Mouse (Mus musculus): ENCODE results near the gene Eri3. TPM values are rescaled to one million over a fixed set of nuclear protein-coding genes. Genes with fewer than 3 reads are reported as not detected.

Eri3 gene
- total RNA-seq (2021): 100 to 1,000 TPM in 1 of 2 experiments, 10 to 100 TPM in 1; 92.1 to 105 TPM
- long read RNA-seq, experiment 1, transcript Eri3-201 (9 exons, 1,719 nt): major isoform, 163 of 304 reads
- long read RNA-seq, experiment 1, partial matches to known transcripts: 40 of 304 reads
- long read RNA-seq, experiment 1, other reads (novel, unspliced or antisense): 101 of 304 reads
- long read RNA-seq, experiment 2, transcript Eri3-201 (9 exons, 1,719 nt): major isoform, 128 of 231 reads
- long read RNA-seq, experiment 2, partial matches to known transcripts: 25 of 231 reads
- long read RNA-seq, experiment 2, other reads (novel, unspliced or antisense): 77 of 231 reads

- DNase-seq (ENCODE audit: low spot score): peak; percentile 98
Observed at GRCm38 (mm10) chr4:117550140-117550851, at the start of gene Eri3. Gene Eri3 (plus strand): TSS chr4:117550365.

DNA sequence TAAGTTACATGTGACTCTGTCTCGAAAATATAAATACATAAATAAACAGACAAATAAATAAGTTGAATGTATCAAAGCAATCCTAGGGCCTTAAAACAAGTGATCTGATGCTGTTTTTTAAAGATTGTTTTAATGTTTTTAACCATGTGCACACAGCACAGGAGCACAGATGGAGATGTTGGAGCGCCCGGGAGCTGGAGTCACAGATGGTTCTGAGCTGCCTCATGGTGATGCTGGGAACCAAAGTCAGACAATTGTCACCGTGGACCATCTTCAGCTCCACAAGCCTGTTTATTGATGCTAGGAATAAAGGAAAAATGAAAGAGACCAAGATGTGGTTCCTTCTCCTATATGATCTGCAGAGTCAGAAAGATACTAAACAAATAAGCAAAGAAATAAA lies 31.9 kb upstream of the Eri3 start:
- DNase-seq (ENCODE audit: low spot score): no peak

- DNase-seq (ENCODE audit: low spot score): no peak
Observed at GRCm38 (mm10) chr4:117521350-117521749, 28.8 kb upstream of the Eri3 start.

- no peak for DNase-seq (ENCODE audit: low spot score)
Observed at GRCm38 (mm10) chr4:117525990-117526389, 24.2 kb upstream of the Eri3 start.

DNA sequence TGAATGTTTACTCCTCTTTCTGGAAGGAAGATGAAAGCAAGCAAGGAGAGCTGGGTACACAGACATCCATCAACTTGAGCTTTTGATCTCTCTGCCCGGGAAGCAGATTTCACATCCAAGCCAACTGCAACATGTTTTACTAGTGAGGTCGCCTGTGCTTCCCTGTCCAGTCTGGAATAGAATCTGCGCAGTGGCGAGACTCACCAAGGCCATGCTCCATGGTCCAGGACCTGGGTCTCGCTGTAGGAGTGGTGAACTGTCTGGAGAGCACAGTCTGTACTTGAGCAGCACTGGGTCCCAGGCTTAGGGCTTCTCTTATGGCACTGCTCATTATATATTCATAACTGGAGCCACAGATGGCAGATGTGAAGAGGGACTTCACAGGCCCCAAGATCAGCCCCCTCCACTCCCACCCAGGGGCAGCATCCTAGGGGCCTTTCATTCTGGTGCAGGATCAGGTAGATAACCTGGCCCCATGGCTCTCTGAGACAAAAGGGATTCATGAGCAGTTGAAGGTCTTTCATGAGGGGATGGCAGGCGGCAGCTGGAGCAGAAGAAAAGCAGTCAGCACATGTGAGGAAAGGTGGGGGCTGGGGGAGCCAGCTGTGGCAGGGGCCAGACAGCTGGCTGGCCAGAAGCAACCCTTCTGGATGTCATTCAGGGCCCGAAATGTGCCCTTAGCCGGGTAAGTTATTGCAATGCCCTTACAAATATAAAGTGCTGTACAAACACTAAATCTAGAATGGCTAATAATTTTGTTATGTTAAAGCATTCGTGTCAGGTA lies 22.9 kb upstream of the Eri3 start:
- DNase-seq (ENCODE audit: low spot score): no peak

DNA sequence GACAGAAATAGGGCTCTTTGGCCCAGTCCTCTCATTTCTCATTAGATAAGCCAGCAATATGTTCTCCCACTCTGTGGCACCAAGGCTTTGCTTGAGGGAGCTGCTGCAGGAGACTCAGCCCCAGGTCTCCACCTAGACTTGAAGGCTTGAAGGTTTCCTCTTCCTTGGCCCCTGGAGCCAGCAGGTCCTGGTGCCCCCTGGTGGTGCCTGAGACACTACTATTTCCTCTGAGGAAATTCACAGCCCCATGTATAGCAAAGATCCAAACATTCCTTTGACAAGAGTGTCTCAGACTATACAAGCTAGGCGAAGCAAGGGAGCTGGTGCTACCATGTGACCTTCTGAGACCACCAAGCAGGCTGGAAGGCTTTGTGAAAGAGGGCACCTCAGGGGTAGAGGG lies 22.2 kb upstream of the Eri3 start:
- DNase-seq (ENCODE audit: low spot score): peak; percentile 19

GRCm38 (mm10) chr4:117529843-117530242 lies 20.3 kb upstream of the Eri3 start:
- no peak for DNase-seq (ENCODE audit: low spot score)

DNA sequence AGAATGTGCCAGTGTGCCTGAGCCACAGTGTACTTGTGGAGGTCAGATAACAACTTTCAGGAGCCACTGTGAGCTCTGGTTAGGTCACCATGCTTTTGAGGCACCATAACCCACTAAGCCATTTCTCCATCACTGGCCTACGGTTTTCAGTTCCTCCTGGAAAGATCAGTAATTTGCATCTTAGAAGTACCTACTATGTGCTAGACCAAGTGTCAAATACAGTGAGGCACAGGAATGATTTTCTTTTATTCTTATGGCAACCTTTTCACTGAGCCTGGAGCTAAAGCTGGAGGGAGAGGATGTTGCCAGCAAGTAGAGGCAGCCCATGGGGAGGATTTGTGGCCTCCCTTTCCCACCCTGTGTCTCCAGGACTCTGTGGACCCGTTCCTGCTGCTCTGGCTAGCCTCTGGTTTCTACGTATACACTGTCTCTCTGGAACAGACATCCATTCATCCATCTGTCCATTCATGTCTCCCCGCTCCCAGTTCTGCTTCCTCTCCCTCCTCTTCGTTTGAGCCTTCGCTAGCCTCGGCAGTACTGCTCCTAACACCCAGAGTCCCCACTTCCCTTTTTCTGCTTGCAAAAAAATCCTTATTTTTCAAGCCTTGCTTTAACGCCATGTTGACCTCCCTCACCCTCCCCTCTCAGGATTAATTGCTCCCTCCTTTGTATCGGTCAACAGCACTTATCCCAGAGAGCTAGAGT lies 14.5 kb upstream of the Eri3 start:
- DNase-seq (ENCODE audit: low spot score): no peak

DNA sequence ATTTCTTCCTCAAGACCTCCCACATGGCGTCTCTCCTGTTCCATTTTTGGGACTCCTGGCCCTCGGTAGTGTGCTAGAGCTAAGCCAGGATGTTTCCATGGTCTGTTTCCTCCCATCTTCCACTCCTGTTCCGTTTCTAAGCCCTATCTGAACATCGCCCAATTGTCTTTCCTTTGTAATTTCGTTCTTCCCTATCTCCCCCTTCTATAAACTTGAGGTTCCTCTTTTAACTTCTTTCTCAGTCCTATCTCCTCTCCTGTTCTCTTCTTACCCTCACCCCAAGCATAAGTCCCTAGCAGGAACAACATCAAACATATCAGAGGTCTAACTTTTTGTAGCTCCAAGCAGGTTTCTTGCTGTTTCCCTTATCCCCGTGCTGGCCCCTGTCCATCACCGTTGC lies 13.2 kb upstream of the Eri3 start:
- DNase-seq (ENCODE audit: low spot score): no peak

DNA sequence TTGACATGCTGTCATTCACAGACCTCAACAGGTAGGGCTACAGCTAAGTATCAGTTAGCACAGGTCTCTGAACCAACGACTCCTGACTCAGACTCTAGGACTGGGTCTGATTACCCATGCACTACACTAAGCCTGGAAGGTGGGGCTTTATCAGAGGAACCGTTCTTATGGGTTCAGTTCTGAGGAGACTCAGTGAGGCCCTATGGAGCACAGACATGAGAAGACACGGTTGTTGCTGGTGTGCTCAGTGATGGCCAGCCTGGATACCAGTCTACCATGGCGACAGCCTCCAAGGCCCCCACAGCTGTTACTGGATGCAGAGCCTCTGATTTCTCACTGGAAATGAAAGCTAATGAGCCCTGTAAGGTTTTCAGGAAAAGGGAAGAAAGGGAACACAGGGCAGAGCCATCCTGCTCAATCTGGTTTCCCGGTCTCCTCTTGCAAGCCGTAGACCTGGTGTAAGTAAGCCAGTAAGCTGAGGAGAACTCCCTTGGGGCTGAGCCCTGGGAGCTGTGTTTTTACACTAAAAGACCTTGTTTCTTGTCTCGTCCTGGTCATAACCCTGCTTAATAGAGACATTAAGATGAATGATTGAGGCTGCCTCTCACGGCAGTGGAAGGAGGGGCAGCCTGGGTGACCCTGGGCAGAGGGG lies 10.7 kb upstream of the Eri3 start:
- DNase-seq (ENCODE audit: low spot score): no peak

GRCm38 (mm10) chr4:117540571-117540970 lies 9.6 kb upstream of the Eri3 start:
- no peak for DNase-seq (ENCODE audit: low spot score)

GRCm38 (mm10) chr4:117545448-117545847 lies 4.7 kb upstream of the Eri3 start:
- no peak for DNase-seq (ENCODE audit: low spot score)

GRCm38 (mm10) chr4:117546616-117547015 lies 3.5 kb upstream of the Eri3 start:
- DNase-seq (ENCODE audit: low spot score): no peak

DNA sequence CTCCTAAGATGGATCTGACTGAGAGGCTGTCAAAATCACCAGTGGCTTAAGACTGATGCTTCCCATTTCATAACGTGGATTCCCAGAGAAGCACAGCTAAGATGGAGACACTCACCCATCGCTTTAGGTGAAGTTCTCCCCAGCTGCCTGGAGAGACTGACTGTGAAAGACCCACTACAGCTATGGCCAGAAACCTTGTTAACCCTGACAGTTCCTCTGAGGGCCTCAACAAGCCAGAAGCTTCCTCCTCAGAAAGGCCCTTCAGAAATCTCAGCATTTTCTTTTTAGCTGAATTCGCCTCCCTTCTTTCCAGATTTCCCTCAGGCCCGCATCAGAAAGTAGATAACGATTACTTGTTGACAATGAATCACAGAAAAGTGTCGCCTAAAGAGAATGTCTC lies 589 bp upstream of the Eri3 start:
- DNase-seq (ENCODE audit: low spot score): no peak

- DNase-seq (ENCODE audit: low spot score): no peak
Observed at GRCm38 (mm10) chr4:117551144-117552000, 1.2 kb downstream of the Eri3 start.

GRCm38 (mm10) chr4:117555495-117555894 lies 5.3 kb downstream of the Eri3 start:
- DNase-seq (ENCODE audit: low spot score): no peak

GRCm38 (mm10) chr4:117556372-117556771 lies 6.2 kb downstream of the Eri3 start:
- no peak for DNase-seq (ENCODE audit: low spot score)

GRCm38 (mm10) chr4:117557068-117557645 lies 7.0 kb downstream of the Eri3 start:
- DNase-seq (ENCODE audit: low spot score): no peak

- no peak for DNase-seq (ENCODE audit: low spot score)
Observed at GRCm38 (mm10) chr4:117563967-117564366, 13.8 kb downstream of the Eri3 start.

GRCm38 (mm10) chr4:117568846-117569245 lies 18.7 kb downstream of the Eri3 start:
- no peak for DNase-seq (ENCODE audit: low spot score)

All from gastrocnemius, adult 18-20 months (tissue).